Mouse (Mus musculus) left cerebral cortex, adult 18-20 months (tissue): ENCODE results near the gene Plekhm3. TPM values are rescaled to one million over a fixed set of nuclear protein-coding genes. Genes with fewer than 3 reads are reported as not detected.
A peak's percentile ranks its signal among the peaks of the same experiment; 100 is the strongest.

Source experiments
- DNase-seq, 2 experiments: peaks; one replicate each; pipeline ENCODE4 v3.0.0; 2021 to 2022; ENCODE audit warnings: low spot score in 2 of 2, mixed read lengths in 1 of 2
- total RNA-seq, 2 experiments: library from RNA; stranded (reverse); gene quantifications; 2 replicates each; pipeline ENCODE4 v1.2.3; 2021

Plekhm3 gene
- total RNA-seq, 2 experiments from 2014 or later = 40.0 to 40.9 TPM

GRCm38 (mm10) chr1:64836584-64836983, 120.0 kb downstream of the Plekhm3 start:
- no peak for DNase-seq

- DNase-seq = no peak
Measured at GRCm38 (mm10) chr1:64836114-64836513, 120.5 kb downstream of the Plekhm3 start.

- DNase-seq = no peak
Measured at GRCm38 (mm10) chr1:64831552-64831951, 125.1 kb downstream of the Plekhm3 start.

GRCm38 (mm10) chr1:64827434-64827833, 129.2 kb downstream of the Plekhm3 start:
- DNase-seq = no peak

- no peak for DNase-seq
Measured at GRCm38 (mm10) chr1:64826348-64827103, 130.1 kb downstream of the Plekhm3 start.

- no peak for DNase-seq
Measured at GRCm38 (mm10) chr1:64823564-64823963, 133.1 kb downstream of the Plekhm3 start.

GRCm38 (mm10) chr1:64817709-64818108, 138.9 kb downstream of the Plekhm3 start:
- DNase-seq = no peak

GRCm38 (mm10) chr1:64813182-64813581, 143.4 kb downstream of the Plekhm3 start:
- DNase-seq = no peak

- no peak for DNase-seq
Measured at GRCm38 (mm10) chr1:64811956-64812355, 144.7 kb downstream of the Plekhm3 start.

- no peak for DNase-seq
Measured at GRCm38 (mm10) chr1:64809085-64809484, 147.5 kb downstream of the Plekhm3 start.

GRCm38 (mm10) chr1:64807766-64808165, 148.9 kb downstream of the Plekhm3 start:
- DNase-seq = no peak

- DNase-seq = no peak
Measured at GRCm38 (mm10) chr1:64805217-64805616, 151.4 kb downstream of the Plekhm3 start.

GRCm38 (mm10) chr1:64802631-64803030, 154.0 kb downstream of the Plekhm3 start:
- DNase-seq = no peak

- DNase-seq = no peak
Measured at GRCm38 (mm10) chr1:64797621-64798020, 159.0 kb downstream of the Plekhm3 start.

- DNase-seq = no peak
Measured at GRCm38 (mm10) chr1:64796867-64797582, 159.6 kb downstream of the Plekhm3 start.

- DNase-seq = no peak
Measured at GRCm38 (mm10) chr1:64795284-64796040, 161.2 kb downstream of the Plekhm3 start.

- no peak for DNase-seq
Measured at GRCm38 (mm10) chr1:64794096-64794495, 162.5 kb downstream of the Plekhm3 start.

GRCm38 (mm10) chr1:64793234-64793530, 163.4 kb downstream of the Plekhm3 start:
- DNase-seq = no peak

- DNase-seq = no peak
Measured at GRCm38 (mm10) chr1:64792521-64793233, 163.9 kb downstream of the Plekhm3 start.

GRCm38 (mm10) chr1:64791826-64792225, 164.8 kb downstream of the Plekhm3 start:
- peak; percentile 61 to 80 for DNase-seq
